Mouse (Mus musculus) embryonic stem cell, embryonic (primary cell): ENCODE measurements around the gene Zfp385b.

Source experiments
- CTCF ChIA-PET, 4 experiments: fragments of 300-600 bp in 2 of 4; fragments of 350-600 bp in 2 of 4; sonication (Branson Sonifier 250); formaldehyde crosslinking; loops; one replicate each; lab custom pipeline; 2022; ENCODE audit warnings: inconsistent platforms in 2 of 4; lab: Charles Lee
- POLR2A ChIA-PET, 4 experiments: fragments of 300-600 bp in 2 of 4; fragments of 350-600 bp in 2 of 4; sonication (Branson Sonifier 250); formaldehyde crosslinking; loops; one replicate each; lab custom pipeline; 2022; ENCODE audit warnings: antibody characterized with exemption in 4 of 4, inconsistent platforms in 1 of 4; lab: Charles Lee

The Zfp385b gene

DNA sequence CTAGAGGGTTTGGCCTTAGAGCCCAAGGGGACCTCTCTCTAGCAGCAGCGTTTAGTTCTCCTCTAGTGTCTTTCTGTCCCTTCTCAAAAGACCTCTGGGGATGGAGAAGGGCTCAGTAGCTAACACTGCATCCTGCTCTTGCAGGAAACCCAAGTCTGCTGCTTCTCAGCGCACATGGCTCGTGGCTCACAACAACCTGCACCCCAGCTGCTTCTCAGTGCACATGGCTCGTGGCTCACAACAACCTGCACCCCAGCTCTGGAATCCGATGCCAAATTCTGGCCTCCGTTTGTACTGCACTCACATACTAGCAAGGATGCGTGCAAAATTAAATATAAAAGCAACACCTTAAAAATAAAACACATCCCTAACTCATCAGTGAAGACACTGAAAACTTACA is 92.6 kb downstream of the Zfp385b start:
- ChIA-PET CTCF (no interaction called here), POLR2A (interaction anchor here in 1 of 4 experiments (0.8 kb wide), 1 partner anchor 385 kb away, joined by 3 read pairs; no protein-coding TSS in a partner anchor)

DNA sequence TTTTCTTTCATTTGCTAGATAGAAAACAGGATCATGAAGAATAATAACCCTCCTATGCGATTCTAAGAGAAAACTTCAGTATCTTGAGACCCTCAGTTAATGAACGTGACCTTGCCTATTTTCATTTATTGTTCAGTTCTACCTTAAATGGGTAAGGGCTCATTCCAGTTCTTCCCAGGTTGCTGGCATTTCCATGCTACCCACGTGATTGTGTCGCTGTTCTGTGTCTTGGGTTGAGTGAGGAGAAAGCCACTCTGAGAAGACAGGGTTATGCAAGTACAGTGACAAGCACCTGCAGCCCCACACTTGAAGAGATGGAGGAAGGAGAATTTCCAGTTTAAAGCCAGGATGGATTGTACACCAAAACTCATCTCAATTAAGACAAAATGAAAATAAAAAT is 98.6 kb downstream of the Zfp385b start:
- CTCF ChIA-PET, result no interaction called here
- POLR2A ChIA-PET, result no interaction called here

DNA sequence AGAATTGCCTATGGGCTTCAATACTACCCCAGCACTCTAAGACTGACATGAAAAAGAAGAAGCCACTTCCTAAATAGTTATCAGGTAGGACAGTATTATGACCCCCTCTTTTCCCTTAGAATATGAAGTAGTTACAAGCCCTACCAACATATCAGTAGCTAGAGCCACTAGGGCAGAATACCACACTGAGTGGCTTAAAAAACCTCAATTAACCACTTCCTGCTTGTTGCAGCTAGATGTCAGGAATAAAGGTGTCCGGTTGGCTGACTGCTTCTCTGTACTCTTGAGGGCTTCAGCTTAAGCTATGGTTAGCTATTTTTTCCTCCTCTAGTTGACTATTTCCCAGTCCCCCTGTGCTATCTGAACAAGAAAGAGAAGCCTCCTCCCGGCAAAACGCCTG is 103.1 kb downstream of the Zfp385b start:
- ChIA-PET POLR2A (no interaction called here), CTCF (no interaction called here)

DNA sequence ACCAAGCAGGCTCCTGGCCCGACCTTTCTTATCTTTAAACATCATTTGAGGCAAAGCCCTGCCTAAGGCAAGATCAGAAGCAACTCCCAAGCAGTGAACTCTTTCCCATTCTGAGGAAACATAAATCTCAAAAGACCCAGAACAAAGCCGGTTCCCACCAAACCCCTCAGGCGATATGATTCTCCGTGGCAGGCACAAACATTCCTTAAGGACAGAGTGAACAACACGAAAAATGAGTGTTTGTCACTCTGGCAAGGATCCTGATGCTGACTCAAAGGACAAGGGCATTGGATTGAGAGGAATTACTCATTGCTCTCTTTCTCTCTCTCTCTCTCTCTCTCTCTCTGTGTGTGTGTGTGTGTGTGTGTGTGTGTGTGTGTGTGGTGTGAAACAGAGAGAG is 105.6 kb downstream of the Zfp385b start:
- POLR2A ChIA-PET, result no interaction called here
- CTCF ChIA-PET, result interaction anchor here in 1 of 4 experiments (0.7 kb wide), 1 partner anchor 747 kb away, joined by 14 read pairs; no protein-coding TSS in a partner anchor

DNA sequence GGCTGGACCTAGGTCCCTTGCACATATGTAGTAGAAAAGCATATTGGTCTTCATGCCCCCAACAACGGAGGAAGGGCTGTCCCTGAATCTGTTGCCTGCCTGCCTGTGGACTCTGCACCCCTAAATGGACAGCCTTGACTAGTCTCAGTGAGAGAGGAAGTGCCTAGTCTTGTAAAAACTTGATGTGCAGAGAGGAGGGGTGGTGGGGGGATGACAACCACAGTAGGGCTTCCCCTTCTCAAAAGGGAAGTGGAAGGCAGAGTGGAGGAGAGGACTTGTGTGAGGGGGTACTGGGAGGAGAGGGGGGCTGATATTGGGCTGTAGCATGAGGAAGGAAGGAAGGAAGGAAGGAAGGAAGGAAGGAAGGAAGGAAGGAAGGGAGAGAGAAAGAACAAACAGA is 107.7 kb downstream of the Zfp385b start:
- CTCF ChIA-PET, result no interaction called here
- POLR2A ChIA-PET, result interaction anchor here in 1 of 4 experiments (0.7 kb wide), 1 partner anchor 659 kb away, joined by 3 read pairs; no protein-coding TSS in a partner anchor

DNA sequence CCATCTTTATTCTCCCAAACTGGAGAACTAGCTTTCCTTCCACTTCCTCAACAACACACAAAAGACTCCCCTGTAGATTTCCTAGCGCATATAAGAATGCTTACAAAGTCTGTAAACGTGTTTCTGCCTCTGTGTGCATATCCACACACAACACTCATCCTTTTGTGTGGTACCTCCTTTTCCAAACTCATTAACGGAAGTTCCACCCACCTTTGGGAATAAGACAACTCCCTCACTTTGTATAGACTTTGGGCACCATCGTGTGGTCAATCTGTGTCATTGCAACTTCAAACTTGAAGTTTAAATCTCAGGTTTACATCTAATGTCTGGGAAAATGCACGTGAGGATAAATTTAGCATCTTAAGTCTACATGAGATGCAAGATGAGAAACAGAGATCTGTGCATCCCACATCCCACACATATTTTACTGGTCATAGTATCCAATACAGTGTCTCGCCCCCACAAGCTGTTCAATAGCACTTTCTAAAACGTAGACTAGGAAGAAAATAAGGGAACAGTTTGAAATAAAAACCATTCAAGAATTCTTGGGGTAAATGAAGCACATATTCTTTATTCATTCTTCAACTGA is 110.1 kb downstream of the Zfp385b start:
- CTCF ChIA-PET, result interaction anchor here in 3 of 4 experiments (0.5 to 2.0 kb wide), 8 partner anchors 248 to 729 kb away, joined by 3 to 10 read pairs (median 4); no protein-coding TSS in a partner anchor
- POLR2A ChIA-PET, result interaction anchor here in 1 of 4 experiments (0.6 kb wide), 1 partner anchor 307 kb away, joined by 4 read pairs; no protein-coding TSS in a partner anchor

DNA sequence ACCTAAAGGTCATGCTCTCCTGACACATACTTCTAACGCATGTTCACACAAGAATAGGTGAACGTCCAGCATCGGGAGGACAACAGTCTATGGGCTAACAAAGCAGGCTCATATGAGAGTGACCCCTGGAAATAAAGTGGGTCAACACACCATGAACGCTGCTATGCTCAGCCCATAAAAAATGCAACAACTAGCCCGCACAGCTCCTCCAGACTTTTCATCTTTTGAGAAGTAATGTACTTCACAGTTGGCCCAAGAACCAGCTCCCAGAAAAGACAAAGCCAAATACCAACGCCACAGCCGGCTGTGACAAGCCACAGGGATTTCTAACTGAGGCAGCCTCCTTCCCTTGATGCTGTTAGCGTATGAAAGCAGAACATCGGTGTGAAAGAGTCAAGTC is 112.3 kb downstream of the Zfp385b start:
- ChIA-PET CTCF (interaction anchor here in 1 of 4 experiments (0.7 kb wide), 1 partner anchor 733 kb away, joined by 3 read pairs; no protein-coding TSS in a partner anchor), POLR2A (no interaction called here)

DNA sequence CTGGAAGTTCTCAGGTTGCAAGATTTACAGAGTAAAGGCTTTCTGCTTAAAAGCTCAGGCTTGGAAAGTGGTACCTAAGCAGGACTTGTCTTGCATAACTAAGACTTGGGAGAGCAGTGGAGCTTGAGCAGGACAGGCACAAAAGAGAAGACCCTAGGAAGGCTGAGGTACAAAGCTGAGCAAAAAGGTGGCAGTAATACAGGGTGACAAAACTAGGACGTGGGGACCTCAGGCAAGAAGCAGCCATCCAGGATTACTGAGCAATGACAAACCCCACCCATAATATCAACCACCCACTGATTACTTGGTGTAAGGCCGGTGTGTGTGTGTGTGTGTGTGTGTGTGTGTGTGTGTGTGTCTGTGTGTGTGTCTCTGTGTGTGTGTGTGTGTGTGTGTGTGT is 114.0 kb downstream of the Zfp385b start:
- ChIA-PET CTCF (no interaction called here), POLR2A (no interaction called here)

DNA sequence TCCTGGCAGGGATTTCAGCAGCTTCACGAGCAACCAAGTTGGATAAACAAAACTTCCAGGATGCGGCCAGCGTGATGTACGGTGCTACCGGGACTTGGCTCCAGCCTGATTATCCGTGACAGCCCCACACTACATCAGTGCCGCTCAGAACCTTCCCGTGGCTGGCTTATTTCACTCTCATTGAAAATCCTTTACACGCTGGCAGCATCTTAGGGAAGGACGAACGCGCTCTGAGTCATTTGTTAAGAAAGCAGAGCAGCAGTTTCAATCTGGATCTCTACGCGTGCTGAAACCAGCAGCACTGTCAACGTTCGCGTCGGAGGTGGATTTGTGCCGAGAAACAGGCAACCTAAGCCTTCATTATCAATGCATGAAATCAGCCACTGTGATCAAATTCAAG is 116.4 kb downstream of the Zfp385b start:
- CTCF ChIA-PET, result no interaction called here
- POLR2A ChIA-PET, result interaction anchor here in 1 of 4 experiments (0.5 kb wide), 1 partner anchor 204 kb away, joined by 3 read pairs; no protein-coding TSS in a partner anchor

DNA sequence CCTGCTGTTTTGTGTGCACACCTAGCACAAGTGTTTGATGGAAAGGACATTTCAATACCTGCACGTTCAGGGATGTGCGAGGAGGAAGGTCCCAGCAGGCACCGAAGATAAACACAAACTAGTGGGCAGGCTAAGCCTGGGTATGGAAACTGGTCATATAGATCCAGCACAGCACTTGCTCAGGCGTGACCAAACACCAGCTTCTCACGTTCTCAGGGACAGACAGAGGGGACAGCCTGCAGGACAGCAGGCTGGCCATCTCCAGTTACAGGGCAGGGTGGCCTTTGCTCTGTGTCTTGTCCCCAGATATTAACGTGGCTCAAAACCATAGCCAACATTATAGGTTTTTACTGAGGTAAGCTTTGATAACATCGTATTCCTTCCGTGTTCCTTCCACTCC is 128.3 kb downstream of the Zfp385b start:
- CTCF ChIA-PET, result no interaction called here
- POLR2A ChIA-PET, result no interaction called here

DNA sequence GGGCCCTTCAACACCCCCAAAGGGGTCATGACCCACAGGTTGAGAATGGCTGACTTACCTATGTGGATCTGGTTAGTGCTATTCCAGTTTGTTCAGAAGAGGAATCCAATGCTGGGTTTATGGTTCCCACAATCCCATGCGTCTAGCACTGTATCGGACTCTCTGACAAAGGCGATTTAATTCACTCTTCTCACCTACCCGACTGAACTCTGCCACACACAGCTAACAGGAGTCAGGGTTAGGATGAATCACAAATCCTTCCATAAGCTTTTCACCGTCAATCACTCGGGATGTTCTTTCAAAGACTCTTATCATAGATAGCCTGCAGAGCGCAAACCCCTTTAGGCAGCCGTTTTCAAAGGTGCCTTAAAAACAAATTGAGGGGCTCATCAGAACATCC is 129.1 kb downstream of the Zfp385b start:
- CTCF ChIA-PET, result interaction anchor here in 1 of 4 experiments (0.5 kb wide), 1 partner anchor 721 kb away, joined by 8 read pairs; no protein-coding TSS in a partner anchor
- POLR2A ChIA-PET, result no interaction called here

DNA sequence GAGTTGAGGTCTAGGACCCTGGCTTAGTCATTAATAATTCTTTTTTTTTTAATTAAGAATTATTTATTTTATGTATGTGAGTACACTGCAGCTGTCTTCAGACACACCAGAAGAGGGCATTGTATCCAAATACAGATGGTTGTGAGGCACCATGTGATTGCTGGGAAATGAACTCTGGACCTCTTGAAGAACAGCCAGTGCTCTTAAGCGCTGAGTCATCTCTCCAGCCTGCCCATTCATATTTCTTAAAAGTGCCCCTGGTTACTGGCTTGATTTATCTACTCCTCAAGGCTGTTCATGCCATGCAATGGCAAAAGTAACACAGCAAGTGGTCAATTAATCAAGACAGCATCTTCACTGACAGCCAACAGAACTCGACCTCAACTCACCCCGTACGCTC is 130.8 kb downstream of the Zfp385b start:
- CTCF ChIA-PET, result no interaction called here
- POLR2A ChIA-PET, result no interaction called here

DNA sequence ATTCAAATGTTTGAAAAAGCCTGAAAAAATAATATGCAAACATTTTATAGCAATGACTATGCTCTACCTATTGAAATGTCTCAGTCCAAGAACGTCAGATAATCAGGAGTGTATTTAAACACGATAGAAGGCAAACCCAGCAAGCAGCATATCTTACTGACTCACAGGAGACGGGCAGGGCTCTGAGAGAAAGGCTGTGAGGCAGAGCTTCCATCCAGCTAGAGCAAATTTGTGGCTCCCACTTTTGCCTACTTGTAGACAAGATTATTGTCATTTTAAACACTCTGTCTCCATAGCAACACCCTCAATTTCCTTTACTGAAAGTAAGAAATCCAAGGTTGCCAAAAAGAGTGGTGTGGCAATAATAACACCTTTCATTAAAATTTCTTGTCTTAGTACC is 135.4 kb downstream of the Zfp385b start:
- CTCF ChIA-PET, result no interaction called here
- POLR2A ChIA-PET, result no interaction called here

DNA sequence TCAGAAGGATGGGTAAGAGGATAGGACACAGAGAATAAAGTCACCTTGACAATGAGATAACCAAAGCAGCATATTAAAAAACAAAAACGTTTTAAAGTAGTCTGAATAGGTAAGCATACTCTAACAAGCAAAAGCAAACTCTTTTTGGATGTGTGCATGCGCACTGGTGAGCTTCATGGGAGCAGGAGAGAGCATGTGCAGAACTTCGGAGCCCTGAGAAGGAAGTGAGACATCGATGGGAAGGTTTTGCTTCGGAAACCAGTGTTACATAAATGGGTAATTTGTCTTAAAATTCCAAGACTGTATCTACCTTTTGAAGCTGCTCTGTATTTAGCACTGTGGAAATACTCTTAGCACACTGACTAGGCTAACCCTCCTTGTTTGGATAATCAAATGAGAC is 137.2 kb downstream of the Zfp385b start:
- CTCF ChIA-PET, result interaction anchor here in 1 of 4 experiments (0.6 kb wide), 1 partner anchor 261 kb away, joined by 3 read pairs; no protein-coding TSS in a partner anchor

DNA sequence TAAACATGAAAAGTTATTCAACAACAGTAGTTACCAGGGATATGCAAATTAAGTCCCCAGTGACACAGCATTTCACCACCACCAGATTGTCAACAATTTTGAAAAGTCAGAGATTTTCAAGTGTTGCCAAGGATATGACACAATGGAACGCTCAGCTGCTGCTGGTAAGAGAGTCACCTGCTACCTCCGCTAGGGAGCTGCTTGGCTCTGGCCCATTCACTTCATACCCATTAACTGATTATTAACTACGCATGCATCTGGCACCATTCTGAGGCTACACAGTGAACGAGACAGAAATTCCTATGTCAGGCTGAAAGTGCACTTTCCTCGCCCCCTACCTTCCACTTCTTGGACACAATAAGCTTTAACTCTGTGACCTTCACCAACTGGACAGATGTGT is 137.7 kb downstream of the Zfp385b start:
- POLR2A ChIA-PET, result no interaction called here

More for the DNA sequence above, 137.2 kb downstream of the Zfp385b start:
- POLR2A ChIA-PET, result no interaction called here

DNA sequence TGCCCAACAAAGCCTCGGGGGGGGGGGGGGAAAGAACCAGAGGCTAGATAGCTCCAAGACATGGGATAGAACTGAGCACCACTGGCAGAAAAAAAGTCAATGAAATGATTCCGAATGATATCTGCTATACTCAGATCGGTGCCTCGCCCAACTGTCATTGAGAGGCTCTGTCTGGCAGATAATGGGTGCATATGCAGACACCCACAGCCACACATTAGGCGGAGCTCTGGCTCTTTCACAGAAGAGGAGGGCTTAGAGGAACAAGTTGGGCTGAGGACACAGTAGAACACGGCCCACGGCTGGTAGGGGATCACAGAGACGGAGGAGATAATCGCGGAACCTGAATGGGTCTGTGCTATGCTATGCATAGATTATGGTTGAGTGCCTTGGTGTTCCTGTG is 145.7 kb downstream of the Zfp385b start:
- ChIA-PET POLR2A (no interaction called here), CTCF (no interaction called here)

More for the DNA sequence above, 137.7 kb downstream of the Zfp385b start:
- CTCF ChIA-PET, result interaction anchor here in 1 of 4 experiments (0.6 kb wide), 1 partner anchor 260 kb away, joined by 3 read pairs; no protein-coding TSS in a partner anchor

DNA sequence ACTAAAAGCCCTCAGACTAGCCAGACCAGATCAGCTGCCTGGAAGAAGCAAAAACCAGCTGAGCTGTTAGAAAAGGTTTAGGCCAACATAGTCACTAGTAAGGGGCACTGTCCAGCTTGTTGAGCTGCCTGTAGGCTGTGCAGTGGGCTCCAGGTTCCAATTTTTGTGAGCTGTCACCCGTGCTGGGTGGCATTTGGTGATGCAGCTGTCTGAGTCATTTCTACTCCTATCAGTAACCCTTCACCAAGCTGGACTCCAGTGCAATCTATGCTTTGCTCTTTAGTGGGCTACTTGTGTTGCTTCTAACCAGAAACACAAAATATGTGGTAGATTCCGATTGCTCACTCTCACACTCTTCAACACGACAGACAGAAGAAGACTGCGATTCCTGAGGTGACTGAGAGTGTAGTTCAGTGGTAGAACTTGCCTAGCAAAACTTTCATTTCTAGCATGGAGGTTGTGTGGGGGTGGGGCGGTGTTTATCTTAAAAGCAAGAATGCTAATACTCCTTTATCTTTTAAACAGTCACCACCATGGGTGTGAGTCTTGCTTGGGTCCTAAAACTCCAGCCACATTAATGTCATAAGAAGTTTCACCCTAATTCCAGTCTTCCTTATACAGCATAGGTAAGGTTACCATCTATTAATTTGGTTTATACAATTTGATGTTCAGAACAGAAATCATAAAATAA is 147.1 kb downstream of the Zfp385b start:
- POLR2A ChIA-PET, result no interaction called here
- CTCF ChIA-PET, result interaction anchor here in 1 of 4 experiments (0.7 kb wide), 1 partner anchor 224 kb away, joined by 3 read pairs; no protein-coding TSS in a partner anchor

DNA sequence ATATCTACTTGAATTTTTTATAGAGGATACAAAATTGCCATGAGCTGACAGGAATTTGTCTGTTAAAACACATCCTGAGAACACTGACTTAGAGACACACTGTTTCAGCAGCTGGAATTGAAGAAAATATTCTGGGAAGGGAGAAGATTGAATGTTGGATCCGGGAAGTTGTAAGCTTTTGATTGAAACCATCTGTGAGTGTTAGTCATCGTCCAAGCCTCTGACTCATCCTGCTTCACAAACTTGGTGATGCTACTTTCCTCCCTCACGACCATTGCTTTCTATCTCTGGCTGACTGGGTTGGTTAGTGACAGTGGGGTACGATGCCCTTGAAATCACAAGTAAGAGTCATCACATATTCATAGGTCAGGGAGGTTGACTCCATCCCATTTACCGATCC is 157.3 kb downstream of the Zfp385b start:
- POLR2A ChIA-PET, result no interaction called here
- CTCF ChIA-PET, result no interaction called here

DNA sequence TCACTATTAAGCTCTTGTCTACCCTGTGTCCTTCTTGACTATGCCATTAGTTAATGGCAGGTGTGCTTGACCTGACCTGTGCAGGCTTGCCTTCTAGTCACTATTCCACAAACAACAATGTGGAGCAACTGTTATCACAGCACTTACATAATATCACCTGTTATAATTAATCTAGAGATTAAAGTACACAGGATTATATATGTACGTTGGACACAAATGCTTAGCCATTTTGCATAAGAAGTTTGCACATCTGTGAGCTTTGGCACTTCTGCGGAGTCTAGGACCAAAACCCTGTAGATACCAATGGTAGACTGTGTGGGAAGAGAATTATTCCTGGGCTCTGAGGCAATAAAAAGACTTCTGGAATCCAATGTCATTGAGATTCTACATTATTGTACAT is 165.8 kb downstream of the Zfp385b start:
- CTCF ChIA-PET, result no interaction called here

DNA sequence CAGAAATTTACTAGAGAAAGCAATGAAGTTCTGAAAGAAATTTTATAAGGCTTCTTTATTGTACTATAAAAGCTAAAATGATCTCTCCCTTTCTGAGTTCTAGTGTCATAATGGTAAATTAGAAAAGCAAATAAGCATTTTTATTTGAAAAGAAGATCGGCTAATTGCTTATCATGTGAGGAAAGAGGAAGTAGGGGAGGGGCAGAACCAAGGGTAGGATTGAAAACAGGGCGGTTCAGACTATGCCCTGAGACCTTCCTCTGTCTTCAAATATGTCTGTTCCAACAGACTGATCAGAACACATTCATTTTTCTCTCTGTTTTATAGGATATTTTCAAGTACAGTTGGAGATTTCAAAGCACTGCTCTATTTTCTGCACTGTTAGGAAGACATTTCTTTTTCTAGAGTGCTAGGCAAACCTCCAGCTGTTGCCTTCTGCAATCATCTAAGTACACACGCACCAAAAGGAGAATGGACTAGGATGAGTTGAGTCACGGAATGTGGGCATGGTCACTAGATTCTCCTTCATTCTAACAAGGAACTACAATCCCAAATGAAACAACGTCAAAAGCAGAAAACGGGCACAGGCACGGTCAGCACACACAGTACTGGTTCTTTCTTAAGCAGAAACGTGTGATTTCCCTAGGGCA is 177.8 kb downstream of the Zfp385b start:
- CTCF ChIA-PET, result no interaction called here
- POLR2A ChIA-PET, result no interaction called here

More for the DNA sequence above, 165.8 kb downstream of the Zfp385b start:
- POLR2A ChIA-PET, result no interaction called here
